Mouse (Mus musculus): Measurements from ENCODE around the gene Uba5.

Uba5 gene

GRCm38 (mm10) chr9:104062430-104063243 lies at the start of gene Uba5:
Gene Uba5 (minus strand): TSS chr9:104063134.
- DNase-seq (ENCODE audit: low spot score) = peak; percentile 81

GRCm38 (mm10) chr9:104109151-104109550 lies 46.2 kb upstream of the Uba5 start:
- no peak for DNase-seq (ENCODE audit: low spot score)

GRCm38 (mm10) chr9:104108571-104109143 lies 45.7 kb upstream of the Uba5 start:
- no peak for DNase-seq (ENCODE audit: low spot score)

- no peak for DNase-seq (ENCODE audit: low spot score)
These were observed 44.5 kb upstream of the Uba5 start for GRCm38 (mm10) chr9:104107482-104107881.

GRCm38 (mm10) chr9:104106930-104107329 lies 44.0 kb upstream of the Uba5 start:
- no peak for DNase-seq (ENCODE audit: low spot score)

- no peak for DNase-seq (ENCODE audit: low spot score)
These were observed 42.1 kb upstream of the Uba5 start for GRCm38 (mm10) chr9:104104986-104105385.

- no peak for DNase-seq (ENCODE audit: low spot score)
These were observed 40.0 kb upstream of the Uba5 start for GRCm38 (mm10) chr9:104102901-104103300.

- no peak for DNase-seq (ENCODE audit: low spot score)
These were observed 39.4 kb upstream of the Uba5 start for GRCm38 (mm10) chr9:104102301-104102700.

GRCm38 (mm10) chr9:104101458-104101857 lies 38.5 kb upstream of the Uba5 start:
- DNase-seq (ENCODE audit: low spot score) = no peak

- DNase-seq (ENCODE audit: low spot score) = no peak
These were observed 37.9 kb upstream of the Uba5 start for GRCm38 (mm10) chr9:104100822-104101221.

- DNase-seq (ENCODE audit: low spot score) = no peak
These were observed 36.1 kb upstream of the Uba5 start for GRCm38 (mm10) chr9:104099060-104099459.

- DNase-seq (ENCODE audit: low spot score) = no peak
These were observed 35.3 kb upstream of the Uba5 start for GRCm38 (mm10) chr9:104098256-104098655.

GRCm38 (mm10) chr9:104092945-104093344 lies 30.0 kb upstream of the Uba5 start:
- DNase-seq (ENCODE audit: low spot score) = no peak

- DNase-seq (ENCODE audit: low spot score) = peak; percentile 20
These were observed 25.6 kb upstream of the Uba5 start for GRCm38 (mm10) chr9:104088555-104088954.

- DNase-seq (ENCODE audit: low spot score) = peak; percentile 37
These were observed 22.9 kb upstream of the Uba5 start for GRCm38 (mm10) chr9:104085730-104086429.

- DNase-seq (ENCODE audit: low spot score) = no peak
These were observed 17.1 kb upstream of the Uba5 start for GRCm38 (mm10) chr9:104080038-104080437.

- DNase-seq (ENCODE audit: low spot score) = peak; percentile 42
These were observed 16.4 kb upstream of the Uba5 start for GRCm38 (mm10) chr9:104079379-104079778.

GRCm38 (mm10) chr9:104078780-104079179 lies 15.8 kb upstream of the Uba5 start:
- no peak for DNase-seq (ENCODE audit: low spot score)

GRCm38 (mm10) chr9:104075808-104076207 lies 12.9 kb upstream of the Uba5 start:
- DNase-seq (ENCODE audit: low spot score) = peak; percentile 32

- DNase-seq (ENCODE audit: low spot score) = no peak
These were observed 8.1 kb upstream of the Uba5 start for GRCm38 (mm10) chr9:104070863-104071604.

- DNase-seq (ENCODE audit: low spot score) = no peak
These were observed 7.3 kb upstream of the Uba5 start for GRCm38 (mm10) chr9:104070241-104070640.

GRCm38 (mm10) chr9:104064571-104064970 lies 1.6 kb upstream of the Uba5 start:
- no peak for DNase-seq (ENCODE audit: low spot score)

All from MN1 (cell line).